Mouse (Mus musculus) cortical plate, adult 2 months (tissue): Measurements from ENCODE around the gene Nit1.

Experiments used
- CTCF ChIP-seq: fragments of 200-500 bp; IDR thresholded peaks from 2 replicates; pipeline ENCODE4 v1.5.1; 2011; ENCODE audit warnings: mild to moderate bottlenecking, control low read depth, low read length; ENCODE audit not compliant: insufficient read depth; ENCODE audit errors: extremely low read depth
- POLR2A ChIP-seq: fragments of 200-500 bp; IDR thresholded peaks from 2 replicates; pipeline ENCODE4 v1.6.1; 2011; ENCODE audit warnings: mild to moderate bottlenecking, low read length, control low read depth; ENCODE audit not compliant: insufficient read depth; ENCODE audit errors: extremely low read depth

- TF ChIP-seq CTCF (no peak), POLR2A (peak; percentile 56; the same call in 1 of the 2 replicates)
Observed at GRCm38 (mm10) chr1:171294298-171295062, 51.0 kb downstream of the Nit1 start, which contains the start of gene Ufc1.
